11 mouse cellular contexts compared by ENCODE assay signal in genomic region chr6:114032822-114033221, GRCm38 (mm10). TPM values are rescaled to one million over a fixed set of nuclear protein-coding genes. Genes with fewer than 3 reads are reported as not detected.
DNase-seq lines count a peak whose midpoint lies in the region.
"Had no signal": no experiment of that assay in that cellular context is flagged by ENCODE, and none has a peak within 500 bp of the region (broad histone marks: within the 10 kb centered on the region; RNA-seq: fewer than 3 reads in every experiment).

No protein-coding gene starts in this region.

- intact Hi-C loops in left cerebral cortex, postnatal 36 days (cut with DNase I), result no loop called here

- peak; percentile 53 to 81 for DNase-seq in layer of hippocampus, adult 18-20 months (ENCODE audit: low spot score in 2 of 2)
- no peak for DNase-seq in layer of hippocampus, postnatal 25 days (ENCODE audit: extremely low spot score in 1 of 2, low spot score in 1 of 2)
- DNase-seq in cerebellum, adult 18-20 months, result peak; percentile 58 to 68
- peak; percentile 69 to 70 for DNase-seq in cerebellum, postnatal 25 days
- peak; percentile 77 to 84 for DNase-seq in left cerebral cortex, postnatal 36 days (ENCODE audit: low spot score in 2 of 2)
- no peak for DNase-seq in gastrocnemius, postnatal 10 days
- DNase-seq in spleen, adult 18-20 months, result no peak
- DNase-seq: heart, adult 11 months; lung, postnatal 14 days; thymus, postnatal 4 days had no signal

RNA-seq across cellular contexts. Expression of gene Atp2b2, which starts 9.6 kb away (rescaled TPM):
- 100 to 1,000 TPM; 313 to 326 TPM for total RNA-seq in layer of hippocampus, adult 18-20 months (2021)
- total RNA-seq in layer of hippocampus, postnatal 25 days (2021), result 100 to 1,000 TPM; 313 to 346 TPM
- total RNA-seq in left cerebral cortex, postnatal 36 days (2021), result 100 to 1,000 TPM; 722 to 790 TPM
- total RNA-seq in gastrocnemius, postnatal 10 days (2021), result under 1 TPM; 0.82 to 0.84 TPM
- total RNA-seq: monocyte, adult 5-6 weeks had no signal

Comparison
In these comparisons a context has a peak if more than half of its experiments do, and no peak if none do; other contexts are left out.
1. DNase-seq: peak in layer of hippocampus, adult 18-20 months (2 of 2), cerebellum, adult 18-20 months (2 of 2), cerebellum, postnatal 25 days (2 of 2) and left cerebral cortex, postnatal 36 days (2 of 2); none in layer of hippocampus, postnatal 25 days (0 of 2), gastrocnemius, postnatal 10 days (single experiment) and spleen, adult 18-20 months (0 of 2).
2. RNA of gene Atp2b2, which starts 9.6 kb away (total RNA-seq): 722 to 790 TPM in left cerebral cortex, postnatal 36 days, 313 to 346 TPM in layer of hippocampus, postnatal 25 days and 313 to 326 TPM in layer of hippocampus, adult 18-20 months; 0.82 to 0.84 TPM in gastrocnemius, postnatal 10 days; every median in the first group is over 100 times any median in the second.